Mouse (Mus musculus) hindbrain, embryonic 16.5 days (tissue): ENCODE measurements around the gene Mreg. TPM values are rescaled to one million over a fixed set of nuclear protein-coding genes. Genes with fewer than 3 reads are reported as not detected.
"Not testable (repeated sequence)": the region's sequence is repeated elsewhere in the genome, so short reads cannot be mapped to it uniquely, and the experiment has no call there.

ENCODE experiments used
- ATAC-seq: fragments of 200-750 bp; cut with Nextera tagmentation; 2 replicates; pipeline ENCODE4 v1.8.0; 2017; ENCODE audit warnings: moderate TSS enrichment, moderate library complexity
- H3K27ac ChIP-seq: fragments of 300-500 bp; sonication (generic); 2 replicates; pipeline ENCODE4 v1.5.1; 2014; ENCODE audit warnings: low read depth, mild to moderate bottlenecking, control low read depth, low read length, moderate library complexity
- H3K27me3 ChIP-seq: fragments of 300-500 bp; sonication (generic); replicated peaks from 2 replicates; pipeline ENCODE4 v1.6.1; 2014; ENCODE audit warnings: low read length; ENCODE audit not compliant: control insufficient read depth, insufficient read depth
- H3K36me3 ChIP-seq: fragments of 300-500 bp; sonication (generic); 2 replicates; pipeline ENCODE4 v1.6.1; 2014; ENCODE audit warnings: mild to moderate bottlenecking, low read length, moderate library complexity, mixed read lengths; ENCODE audit not compliant: control insufficient read depth, insufficient read depth
- H3K4me1 ChIP-seq: fragments of 300-500 bp; sonication (generic); 2 replicates; pipeline ENCODE4 v1.6.1; 2014; ENCODE audit warnings: low read depth, low read length; ENCODE audit not compliant: control insufficient read depth, insufficient read depth
- H3K4me2 ChIP-seq: fragments of 300-500 bp; sonication (generic); 2 replicates; pipeline ENCODE4 v1.6.1; 2014; ENCODE audit warnings: mild to moderate bottlenecking, low read length, control low read depth, moderate library complexity
- H3K4me3 ChIP-seq: fragments of 300-500 bp; sonication (generic); 2 replicates; pipeline ENCODE4 v1.5.1; 2014; ENCODE audit warnings: mild to moderate bottlenecking, low read length, control low read depth, moderate library complexity
- H3K9ac ChIP-seq: fragments of 300-500 bp; sonication (generic); 2 replicates; pipeline ENCODE4 v1.6.1; 2014; ENCODE audit warnings: low read depth, mild to moderate bottlenecking, control low read depth, low read length, moderate library complexity
- H3K9me3 ChIP-seq: fragments of 300-500 bp; sonication (generic); 2 replicates; pipeline ENCODE4 v1.6.1; 2014; ENCODE audit warnings: mild to moderate bottlenecking, low read length, moderate library complexity; ENCODE audit not compliant: control insufficient read depth
- WGBS: fragments of 180-500 bp; shearing (Covaris S2); extraction: QIAGEN DNeasy Blood & Tissue Kit; methylation state at CpG from one replicate; pipeline ENCODE4 v1.1.7; 2014; 5-methylcytosine and 5-hydroxymethylcytosine counted together
- polyA plus RNA-seq: library from polyadenylated mRNA; unstranded; fragments of >200 nt; fragmentation: Nextera tagmentation; extraction: Ambion mirVana; gene quantifications from 2 replicates; pipeline ENCODE4 v1.2.1, GENCODE M21; 2015

Gene Mreg
- polyA plus RNA-seq, 1 experiment from 2014 or later: 2.7 TPM

DNA sequence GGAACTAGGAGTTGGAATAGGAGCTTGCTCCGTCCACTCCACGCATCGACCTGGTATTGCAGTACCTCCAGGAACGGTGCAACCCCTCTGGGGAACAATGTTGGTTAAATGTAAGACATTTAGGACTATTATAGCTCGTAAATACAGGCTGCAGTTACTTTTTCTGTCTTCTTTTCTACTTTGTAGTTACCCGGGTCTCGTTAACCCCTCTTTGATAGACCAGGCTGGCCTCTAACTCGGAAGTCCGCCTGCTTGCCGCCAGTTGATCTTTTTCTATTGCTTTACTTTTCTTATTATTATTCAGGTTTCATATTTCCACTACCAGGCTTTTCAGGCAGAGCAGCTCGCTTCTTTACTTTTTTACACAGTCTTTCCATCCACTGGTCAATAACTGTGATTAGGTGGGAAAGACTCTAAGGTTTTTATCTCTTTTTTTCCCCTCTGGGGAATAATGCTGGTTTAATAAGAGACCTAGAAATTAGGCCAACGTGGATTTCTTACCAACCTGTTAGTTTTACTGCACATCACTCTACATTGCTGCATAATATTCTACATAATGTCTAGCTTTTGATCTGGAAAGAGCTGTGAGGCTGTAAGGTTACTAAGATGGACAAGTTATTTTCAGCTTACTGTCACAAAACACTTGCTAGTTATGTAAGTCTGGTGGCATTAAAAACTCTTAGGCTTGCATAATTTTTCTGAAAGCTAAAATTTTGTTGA is 32.4 kb upstream of the Mreg start:
- Histone ChIP-seq H3K36me3 (no peaks in the 10 kb centered on the region), H3K4me1 (no peaks in the 10 kb centered on the region), H3K9ac (peak overlapping the region; percentile 83; the same call in 1 of the 2 replicates), H3K4me3 (peak overlapping the region; percentile 48), H3K4me2 (peak overlapping the region; percentile 67), H3K9me3 (no peaks in the 10 kb centered on the region), H3K27ac (peak overlapping the region; percentile 95), H3K27me3 (no peaks in the 10 kb centered on the region)
- ATAC-seq: no peak
- under 1% methylated on average over 12 of the region's 12 CpGs for WGBS

DNA sequence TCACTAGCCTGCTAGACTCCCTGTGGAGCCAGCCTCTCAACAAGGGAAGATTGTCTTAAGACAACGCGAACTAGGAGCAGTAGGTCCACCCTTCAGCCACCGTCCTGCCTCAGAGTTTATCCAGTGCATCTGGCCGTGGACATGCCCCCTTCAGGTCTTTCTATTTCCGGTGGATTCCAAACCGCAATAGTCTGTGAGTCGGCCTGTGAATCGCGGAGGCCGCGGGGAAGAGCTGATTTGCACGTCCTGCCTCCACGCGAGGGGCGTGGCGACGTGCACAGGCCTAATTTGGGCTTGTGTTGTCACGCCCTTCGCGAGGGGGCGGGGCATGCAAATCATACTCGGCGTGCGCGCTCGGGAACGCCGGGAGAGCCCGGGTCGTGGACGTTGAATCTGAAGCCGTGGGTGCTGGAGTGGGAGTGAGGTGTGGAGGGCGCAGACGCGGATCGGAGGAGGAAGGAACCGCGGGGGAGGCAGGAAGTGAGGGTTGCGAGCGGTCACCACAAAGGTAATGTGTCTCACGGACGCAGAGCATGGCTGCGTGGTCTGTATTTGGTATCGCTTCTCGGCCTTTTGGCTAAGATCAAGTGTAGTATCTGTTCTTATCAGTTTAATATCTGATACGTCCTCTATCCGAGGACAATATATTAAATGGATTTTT is 31.7 kb upstream of the Mreg start:
- H3K4me3 ChIP-seq: peak overlapping the region; percentile 48
- H3K27ac ChIP-seq: peak overlapping the region; percentile 95
- H3K9ac ChIP-seq: peak overlapping the region; percentile 83
- H3K36me3 ChIP-seq: no peaks in the 10 kb centered on the region
- H3K27me3 ChIP-seq: no peaks in the 10 kb centered on the region
- ATAC-seq: peak; percentile 97
- H3K4me2 ChIP-seq: peak overlapping the region; percentile 67
- under 1% methylated on average over 45 of the region's 47 CpGs for WGBS
- no peaks in the 10 kb centered on the region for H3K4me1 ChIP-seq
- H3K9me3 ChIP-seq: no peaks in the 10 kb centered on the region

DNA sequence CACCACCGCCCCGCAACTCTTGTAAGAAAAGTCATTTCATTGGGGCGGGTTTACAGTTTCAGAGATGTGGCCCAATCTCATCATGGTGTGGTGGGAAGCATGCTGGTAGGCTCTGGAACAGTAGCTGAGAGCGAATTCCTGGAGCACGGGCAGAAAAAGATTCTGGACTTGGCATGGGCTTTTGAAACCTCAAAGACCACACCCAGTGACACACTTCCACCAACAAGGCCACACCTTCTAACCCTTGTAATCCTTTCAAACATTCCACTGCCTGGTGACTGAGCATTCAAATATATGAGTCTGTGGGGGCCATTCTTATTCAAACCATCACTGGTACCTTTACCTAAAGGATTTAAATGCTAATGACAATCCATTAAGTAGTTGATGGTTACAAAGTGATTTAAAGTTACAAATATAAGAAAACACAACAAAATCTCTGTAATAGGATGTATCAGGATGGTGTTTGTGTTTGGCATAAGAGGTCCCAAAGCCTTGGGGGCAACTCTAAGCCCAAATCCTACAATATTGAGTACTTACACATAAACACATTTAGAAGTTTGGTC is 30.6 kb upstream of the Mreg start:
- Histone ChIP-seq H3K27me3 (no peaks in the 10 kb centered on the region), H3K36me3 (no peaks in the 10 kb centered on the region), H3K4me3 (no peak overlapping the region), H3K4me1 (no peaks in the 10 kb centered on the region; the same call in 1 of the 2 replicates), H3K9ac (no peak overlapping the region), H3K27ac (no peak overlapping the region), H3K9me3 (no peaks in the 10 kb centered on the region), H3K4me2 (no peak overlapping the region)
- ATAC-seq: no peak
- 84% methylated on average over 5 of the region's 5 CpGs for WGBS

DNA sequence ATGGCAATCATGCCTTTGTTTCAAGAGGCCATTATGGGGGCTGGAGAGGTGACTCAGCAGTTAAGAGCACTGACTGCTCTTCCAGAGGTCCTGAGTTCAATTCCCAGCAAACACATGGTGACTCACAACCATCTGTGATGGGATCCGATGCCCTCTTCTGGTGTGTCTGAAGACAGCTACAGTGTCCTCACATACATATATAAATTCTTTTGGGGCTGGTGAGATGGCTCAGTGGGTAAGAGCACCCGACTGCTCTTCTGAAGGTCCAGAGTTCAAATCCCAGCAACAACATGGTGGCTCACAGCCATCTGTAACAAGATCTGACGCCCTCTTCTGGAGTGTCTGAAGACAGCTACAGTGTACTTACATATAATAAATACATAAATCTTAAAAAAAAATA is 27.0 kb upstream of the Mreg start:
- not testable (repeated sequence) for H3K27me3 ChIP-seq
- 86% methylated on average over 3 of the region's 3 CpGs for WGBS

DNA sequence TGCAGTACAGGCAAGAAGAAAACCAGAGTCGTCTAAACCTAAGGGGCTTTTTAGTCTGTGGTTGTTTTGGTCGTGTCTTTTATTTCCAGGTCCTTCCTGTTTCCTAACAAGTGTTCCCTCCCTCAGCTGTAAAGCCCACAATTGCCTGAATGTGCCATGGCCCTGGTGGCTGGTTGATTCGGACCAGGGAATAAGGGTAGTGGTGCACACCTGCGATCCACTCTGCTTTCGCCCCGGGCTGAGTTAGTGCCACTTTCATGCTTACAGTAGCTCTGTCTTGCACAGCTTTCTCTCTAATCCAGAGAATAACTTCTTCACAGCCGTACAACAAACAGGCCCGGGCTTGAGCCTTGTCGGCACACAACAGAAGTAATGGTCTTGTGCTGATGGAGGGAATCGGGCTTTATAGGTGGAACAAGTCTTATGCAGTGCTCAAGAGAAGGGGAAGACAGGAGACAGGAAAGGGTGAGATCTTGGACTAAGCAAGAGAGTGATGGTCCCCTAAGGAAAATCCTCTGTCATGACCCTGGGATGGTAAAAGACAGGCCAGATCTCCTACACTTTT is 26.0 kb upstream of the Mreg start:
- no peak overlapping the region for H3K9ac ChIP-seq
- H3K4me1 ChIP-seq: peaks cover 8% of the 10 kb centered on the region
- peaks cover 3% of the 10 kb centered on the region for H3K27me3 ChIP-seq
- no peak overlapping the region for H3K4me2 ChIP-seq
- ATAC-seq: no peak
- H3K9me3 ChIP-seq: no peaks in the 10 kb centered on the region
- H3K4me3 ChIP-seq: no peak overlapping the region
- H3K27ac ChIP-seq: no peak overlapping the region
- H3K36me3 ChIP-seq: no peaks in the 10 kb centered on the region
- 66% methylated on average over 10 of the region's 10 CpGs for WGBS

More for the DNA sequence above, 27.0 kb upstream of the Mreg start:
- H3K36me3 ChIP-seq, ATAC-seq, H3K27ac ChIP-seq, H3K9me3 ChIP-seq, H3K9ac ChIP-seq, H3K4me3 ChIP-seq, H3K4me1 ChIP-seq, H3K4me2 ChIP-seq: not testable (repeated sequence)

DNA sequence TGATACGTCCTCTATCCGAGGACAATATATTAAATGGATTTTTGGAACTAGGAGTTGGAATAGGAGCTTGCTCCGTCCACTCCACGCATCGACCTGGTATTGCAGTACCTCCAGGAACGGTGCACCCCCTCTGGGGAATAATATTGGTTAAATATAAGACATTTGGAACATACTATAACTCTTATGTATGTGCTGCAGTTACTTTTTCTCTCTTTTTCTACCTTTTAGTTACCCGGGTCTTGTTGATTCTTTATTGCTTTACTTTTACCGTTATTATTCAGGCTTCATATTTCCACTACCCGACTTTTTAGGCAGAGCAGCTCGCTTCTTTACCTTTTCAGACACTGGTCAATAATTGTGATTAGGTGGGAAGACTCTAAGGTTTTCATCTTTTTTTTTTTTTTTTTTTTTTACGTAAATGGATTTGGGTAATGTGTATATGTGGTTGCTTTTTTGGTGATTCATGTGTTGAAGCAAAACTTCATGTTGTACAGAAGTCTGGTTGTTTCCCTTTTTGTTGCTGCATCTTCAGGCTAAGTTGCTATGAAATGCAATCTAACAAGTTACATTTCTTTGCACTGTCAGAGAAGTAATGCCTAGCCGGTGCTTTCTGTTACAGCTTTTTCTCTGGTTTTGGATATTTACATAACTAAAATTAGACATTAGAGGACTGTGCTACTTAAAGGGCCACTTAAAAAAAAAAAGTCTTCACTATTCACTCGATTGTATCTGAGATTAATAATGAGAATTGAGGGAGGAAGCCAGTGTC is 25.1 kb upstream of the Mreg start:
- H3K4me1 ChIP-seq: peaks cover 8% of the 10 kb centered on the region
- 9% methylated on average over 11 of the region's 13 CpGs for WGBS
- H3K4me2 ChIP-seq: peak overlapping the region; percentile 53
- no peak overlapping the region for H3K27ac ChIP-seq
- peaks cover 5% of the 10 kb centered on the region for H3K27me3 ChIP-seq
- peak; percentile 9 for ATAC-seq
- H3K9ac ChIP-seq: no peak overlapping the region
- H3K36me3 ChIP-seq: no peaks in the 10 kb centered on the region
- H3K4me3 ChIP-seq: peak overlapping the region; percentile 30
- no peaks in the 10 kb centered on the region for H3K9me3 ChIP-seq

DNA sequence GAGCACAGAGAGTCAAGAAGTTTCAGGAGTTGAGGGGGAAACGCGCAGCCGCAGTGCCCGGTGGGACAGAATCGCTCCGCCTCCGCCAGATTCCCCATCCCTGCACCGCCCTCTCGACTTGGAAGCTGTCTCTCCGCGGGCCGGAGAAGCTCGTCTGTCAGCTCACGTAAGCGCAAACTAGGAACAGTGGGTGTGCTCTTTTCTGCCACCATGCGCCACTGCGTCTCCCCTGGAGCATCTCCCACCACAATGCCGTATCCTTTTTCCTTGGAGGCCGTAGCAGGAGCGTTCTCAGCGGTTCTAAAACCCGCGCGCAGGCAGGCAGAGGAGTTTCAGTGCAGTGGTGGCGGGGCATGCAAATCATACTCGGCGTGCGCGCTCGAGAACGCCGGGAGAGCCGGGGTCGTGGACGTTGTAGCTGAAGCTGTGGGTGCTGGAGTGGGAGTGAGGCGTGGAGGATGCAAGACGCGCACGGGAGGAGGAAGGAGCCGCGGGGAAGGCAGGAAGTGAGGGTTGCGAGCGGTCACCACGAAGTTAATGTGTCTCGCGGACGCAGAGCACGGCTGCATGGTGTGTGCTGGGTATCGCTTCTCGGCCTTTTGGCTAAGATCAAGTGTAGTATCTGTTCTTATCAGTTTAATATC is 24.4 kb upstream of the Mreg start:
- Histone ChIP-seq H3K9ac (peak overlapping the region; percentile 76), H3K27ac (peak overlapping the region; percentile 81), H3K4me3 (peak overlapping the region; percentile 68), H3K4me2 (peak overlapping the region; percentile 75)
- not testable (repeated sequence) for H3K27me3 ChIP-seq, H3K36me3 ChIP-seq, H3K9me3 ChIP-seq, H3K4me1 ChIP-seq
- under 1% methylated on average over 33 of the region's 50 CpGs for WGBS
- ATAC-seq: peak; percentile 89

DNA sequence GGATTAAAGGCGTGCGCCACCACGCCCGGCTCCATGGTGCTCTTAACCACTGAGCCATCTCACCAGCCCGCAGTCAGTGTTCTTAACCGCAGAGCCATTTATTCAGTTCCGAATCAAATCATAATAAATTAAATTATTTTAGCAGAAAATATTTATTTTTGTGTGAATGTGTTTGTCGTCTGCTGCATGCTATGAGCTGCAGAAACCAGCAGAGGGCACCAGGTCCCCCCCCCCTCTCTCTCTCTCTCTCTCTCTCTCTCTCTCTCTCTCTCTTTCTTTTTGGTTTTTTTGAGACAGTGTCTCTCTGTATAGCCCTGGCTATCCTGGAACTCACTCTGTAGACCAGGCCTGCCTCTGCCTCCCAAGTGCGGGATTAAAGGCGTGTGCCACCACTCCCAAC is 20.5 kb upstream of the Mreg start:
- H3K4me1 ChIP-seq, H3K27ac ChIP-seq, ATAC-seq, H3K4me3 ChIP-seq, H3K36me3 ChIP-seq, H3K9ac ChIP-seq, H3K27me3 ChIP-seq, H3K4me2 ChIP-seq, H3K9me3 ChIP-seq: not testable (repeated sequence)
- 81% methylated on average over 10 of the region's 10 CpGs for WGBS
